Mouse (Mus musculus) lung, embryonic 15.5 days (tissue): ENCODE results near the gene Col9a3. TPM values are rescaled to one million over a fixed set of nuclear protein-coding genes. Genes with fewer than 3 reads are reported as not detected.

ENCODE experiments used
- polyA plus RNA-seq: library from polyadenylated mRNA; unstranded; fragments of >200 nt; fragmentation: Nextera tagmentation; extraction: Ambion mirVana; gene quantifications from 2 replicates; pipeline ENCODE4 v1.2.1, GENCODE M21; 2015

The Col9a3 gene
- polyA plus RNA-seq, 1 experiment from 2014 or later: 39.5 TPM

Other genes with a start within 250 kb of the Col9a3 start
- 1.1 and 1.2 TPM in 2 replicates for gene Slco4a1, start 141.5 kb upstream of the Col9a3 start, polyA plus RNA-seq
- gene Ntsr1, start 97.8 kb upstream of the Col9a3 start, polyA plus RNA-seq: 0.89 and 1.3 TPM in 2 replicates
- 29.9 and 31.3 TPM in 2 replicates for gene Mrgbp, start 16.5 kb upstream of the Col9a3 start, polyA plus RNA-seq
- 60.4 and 62.2 TPM in 2 replicates for gene Ogfr, start 8.5 kb upstream of the Col9a3 start, polyA plus RNA-seq
- gene Tcfl5, start 44.9 kb downstream of the Col9a3 start, polyA plus RNA-seq: 0.10 and 0.22 TPM in 2 replicates
- 29.3 and 31.7 TPM in 2 replicates for gene Dido1, start 112.2 kb downstream of the Col9a3 start, polyA plus RNA-seq
- 55.0 and 56.0 TPM in 2 replicates for gene Gid8, start 112.3 kb downstream of the Col9a3 start, polyA plus RNA-seq
- gene Slc17a9, start 127.5 kb downstream of the Col9a3 start, polyA plus RNA-seq: 0.72 and 1.9 TPM in 2 replicates
- not detected in 2 replicates for gene Bhlhe23, start 179.1 kb downstream of the Col9a3 start, polyA plus RNA-seq